Mouse (Mus musculus): Measurements from ENCODE around the gene Ugt1a8. TPM values are rescaled to one million over a fixed set of nuclear protein-coding genes. Genes with fewer than 3 reads are reported as not detected.

Ugt1a8 gene
- polyA plus RNA-seq, 1 experiment from 2014 or later, result not detected

DNA sequence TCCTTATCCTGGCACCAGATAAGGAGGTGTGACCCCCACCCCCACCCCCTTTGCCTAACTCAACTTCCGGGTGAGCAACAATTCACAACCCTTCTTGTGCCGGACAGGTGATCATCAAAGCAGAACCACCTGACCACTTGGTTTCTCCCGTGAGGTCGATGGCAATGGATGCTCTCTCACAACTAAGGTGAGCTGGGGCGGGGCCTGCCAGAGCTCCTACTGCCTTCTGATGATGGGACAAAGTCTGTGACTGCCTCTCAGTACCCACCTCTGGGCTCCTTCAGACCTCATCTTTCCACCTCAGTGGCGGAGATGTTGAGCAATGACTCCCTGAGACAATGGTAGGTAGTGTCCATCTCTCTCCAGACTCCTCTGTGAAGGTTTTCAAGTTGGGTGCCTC, 158.3 kb downstream of the Ugt1a8 start:
- H3K27me3 ChIP-seq (ENCODE audit: insufficient read depth, poor library complexity, severe bottlenecking), result no peaks in the 10 kb centered on the region
- WGBS, result 76% methylated on average over 6 of the region's 6 CpGs

GRCm38 (mm10) chr1:88246386-88246785, 158.8 kb downstream of the Ugt1a8 start:
- no peak overlapping the region for H3K27ac ChIP-seq
- H3K9me3 ChIP-seq, result peaks cover 92% of the 10 kb centered on the region
- no peaks in the 10 kb centered on the region for H3K27me3 ChIP-seq (ENCODE audit: insufficient read depth, poor library complexity, severe bottlenecking)
- 45% methylated on average over 6 of the region's 6 CpGs for WGBS
- no peaks in the 10 kb centered on the region for H3K4me1 ChIP-seq
- no peak for DNase-seq (ENCODE audit: low spot score)
- no peaks in the 10 kb centered on the region for H3K36me3 ChIP-seq
- H3K4me3 ChIP-seq, result no peak overlapping the region

More for the DNA sequence above, 158.3 kb downstream of the Ugt1a8 start:
- H3K9me3 ChIP-seq, result peaks cover 92% of the 10 kb centered on the region
- no peaks in the 10 kb centered on the region for H3K36me3 ChIP-seq
- no peak for DNase-seq (ENCODE audit: low spot score)
- no peak overlapping the region for H3K4me3 ChIP-seq
- no peak overlapping the region for H3K27ac ChIP-seq
- H3K4me1 ChIP-seq, result no peaks in the 10 kb centered on the region

- no peaks in the 10 kb centered on the region for H3K27me3 ChIP-seq (ENCODE audit: insufficient read depth, poor library complexity, severe bottlenecking)
- no peak overlapping the region for H3K27ac ChIP-seq
- H3K4me3 ChIP-seq, result no peak overlapping the region
- no peaks in the 10 kb centered on the region for H3K36me3 ChIP-seq
- no peak for DNase-seq (ENCODE audit: low spot score)
- H3K4me1 ChIP-seq, result no peaks in the 10 kb centered on the region
- peaks cover 92% of the 10 kb centered on the region for H3K9me3 ChIP-seq
- WGBS, result 46% methylated on average over 2 of the region's 2 CpGs
These were observed 160.0 kb downstream of the Ugt1a8 start for GRCm38 (mm10) chr1:88247660-88248059.

DNA sequence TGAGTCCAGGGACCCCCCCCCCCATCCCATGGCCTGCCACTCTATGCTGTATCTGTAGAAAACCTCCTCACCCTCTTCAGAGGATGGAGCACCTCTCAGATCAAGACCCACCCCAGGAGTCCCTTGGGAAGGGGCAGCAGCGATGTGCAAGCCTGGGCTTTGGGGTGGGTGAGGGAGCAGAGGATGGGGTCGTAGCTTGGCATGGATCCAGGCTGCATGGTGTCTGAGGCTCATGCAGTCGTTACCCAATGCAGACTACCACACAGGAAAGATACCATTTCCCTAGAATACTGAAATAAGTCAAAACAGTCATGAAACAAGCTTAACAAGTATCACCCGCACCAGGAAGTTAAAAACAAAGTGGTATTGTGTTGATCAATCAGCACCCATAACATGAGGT, 161.0 kb downstream of the Ugt1a8 start:
- Histone ChIP-seq H3K36me3 (no peaks in the 10 kb centered on the region), H3K27me3 (ENCODE audit: insufficient read depth, poor library complexity, severe bottlenecking) (no peaks in the 10 kb centered on the region), H3K4me3 (no peak overlapping the region), H3K9me3 (peaks cover 94% of the 10 kb centered on the region), H3K27ac (no peak overlapping the region), H3K4me1 (no peaks in the 10 kb centered on the region)
- 71% methylated on average over 4 of the region's 4 CpGs for WGBS
- DNase-seq (ENCODE audit: low spot score), result no peak

DNA sequence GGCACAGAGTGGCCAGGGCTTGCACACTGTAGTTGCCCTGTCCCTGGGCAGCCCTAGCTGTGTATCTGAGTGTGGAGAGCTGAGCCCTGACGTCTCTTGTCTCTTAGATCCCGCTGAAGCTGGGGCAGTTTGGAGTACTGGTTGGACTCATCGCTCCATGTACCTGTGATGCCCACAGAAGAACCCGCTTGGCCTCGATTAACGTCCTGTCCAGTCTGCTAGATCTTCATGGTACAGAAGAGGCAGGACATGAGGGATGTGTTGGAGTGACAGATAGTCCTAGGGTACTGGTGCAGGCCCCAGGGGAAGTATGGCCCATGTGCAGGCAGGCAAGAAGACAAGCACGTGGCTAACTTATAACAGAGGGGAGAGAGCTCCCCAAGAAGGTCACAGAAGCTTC, 162.0 kb downstream of the Ugt1a8 start:
- WGBS, result 71% methylated on average over 7 of the region's 7 CpGs
- DNase-seq (ENCODE audit: low spot score), result no peak

DNA sequence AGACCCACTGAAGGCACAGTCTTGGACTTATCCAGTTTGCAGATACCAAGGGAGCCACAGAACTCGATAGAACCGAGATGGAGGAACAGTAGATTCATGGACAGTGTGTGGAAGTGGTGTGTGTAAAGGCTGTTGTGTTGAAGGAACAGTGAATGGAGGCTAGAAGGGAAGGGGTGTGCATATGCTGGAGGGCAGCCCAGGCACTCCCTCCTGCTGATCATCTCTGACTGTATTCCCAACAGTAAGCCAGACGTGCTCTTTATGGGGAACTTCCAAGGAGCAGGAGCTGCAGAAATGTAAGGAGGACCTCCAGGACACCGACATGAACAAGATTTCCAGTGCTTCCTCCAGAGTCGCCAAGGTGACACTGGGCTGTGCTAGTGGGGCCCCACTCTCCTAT, 162.4 kb downstream of the Ugt1a8 start:
- Histone ChIP-seq H3K4me3 (no peak overlapping the region), H3K36me3 (no peaks in the 10 kb centered on the region), H3K4me1 (no peaks in the 10 kb centered on the region), H3K9me3 (peaks cover 95% of the 10 kb centered on the region), H3K27ac (no peak overlapping the region), H3K27me3 (ENCODE audit: insufficient read depth, poor library complexity, severe bottlenecking) (no peaks in the 10 kb centered on the region)
- DNase-seq (ENCODE audit: low spot score), result no peak
- WGBS, result 73% methylated on average over 5 of the region's 5 CpGs

More for the DNA sequence above, 162.0 kb downstream of the Ugt1a8 start:
- no peaks in the 10 kb centered on the region for H3K36me3 ChIP-seq
- no peaks in the 10 kb centered on the region for H3K4me1 ChIP-seq
- H3K27ac ChIP-seq, result no peak overlapping the region
- H3K9me3 ChIP-seq, result peaks cover 95% of the 10 kb centered on the region
- no peak overlapping the region for H3K4me3 ChIP-seq
- H3K27me3 ChIP-seq (ENCODE audit: insufficient read depth, poor library complexity, severe bottlenecking), result no peaks in the 10 kb centered on the region

DNA sequence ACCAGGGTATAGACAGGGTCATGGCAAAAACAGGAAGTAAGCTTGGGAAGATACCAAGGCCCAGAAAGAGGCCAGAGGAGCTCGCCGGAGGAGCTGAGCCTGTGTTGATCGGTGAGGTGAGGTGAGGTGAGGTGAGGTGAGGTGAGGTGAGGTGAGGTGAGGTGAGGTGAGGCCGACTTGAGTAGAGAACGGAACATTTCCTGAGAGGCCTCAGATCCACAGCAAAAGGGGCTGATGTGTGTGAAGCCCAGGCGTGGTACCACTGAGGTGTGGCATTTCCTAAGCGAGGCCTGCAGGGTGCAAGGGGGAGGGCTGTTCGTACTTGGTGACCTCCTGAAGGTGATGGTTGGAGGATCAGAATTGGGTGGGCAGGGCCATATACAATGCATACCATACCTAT, 165.5 kb downstream of the Ugt1a8 start:
- WGBS, result 70% methylated on average over 8 of the region's 8 CpGs
- no peaks in the 10 kb centered on the region for H3K27me3 ChIP-seq (ENCODE audit: insufficient read depth, poor library complexity, severe bottlenecking)
- no peaks in the 10 kb centered on the region for H3K36me3 ChIP-seq
- H3K27ac ChIP-seq, result no peak overlapping the region
- H3K9me3 ChIP-seq, result peaks cover 97% of the 10 kb centered on the region
- H3K4me3 ChIP-seq, result no peak overlapping the region
- no peak for DNase-seq (ENCODE audit: low spot score)
- H3K4me1 ChIP-seq, result no peaks in the 10 kb centered on the region

- no peak overlapping the region for H3K27ac ChIP-seq
- no peaks in the 10 kb centered on the region for H3K36me3 ChIP-seq
- 68% methylated on average over 6 of the region's 6 CpGs for WGBS
- no peak overlapping the region for H3K4me3 ChIP-seq
- no peak for DNase-seq (ENCODE audit: low spot score)
- peaks cover 96% of the 10 kb centered on the region for H3K9me3 ChIP-seq
- H3K4me1 ChIP-seq, result no peaks in the 10 kb centered on the region
- no peaks in the 10 kb centered on the region for H3K27me3 ChIP-seq (ENCODE audit: insufficient read depth, poor library complexity, severe bottlenecking)
These were observed 165.9 kb downstream of the Ugt1a8 start for GRCm38 (mm10) chr1:88253540-88253939.

- H3K27ac ChIP-seq, result no peak overlapping the region
- DNase-seq (ENCODE audit: low spot score), result no peak
- H3K27me3 ChIP-seq (ENCODE audit: insufficient read depth, poor library complexity, severe bottlenecking), result no peaks in the 10 kb centered on the region
- H3K9me3 ChIP-seq, result peaks cover 92% of the 10 kb centered on the region
- H3K4me1 ChIP-seq, result peaks cover 9% of the 10 kb centered on the region
- WGBS, result 81% methylated on average over 12 of the region's 12 CpGs
- 0 out of 2 replicates have a peak, but pooled peaks cover 6% of the 10 kb centered on the region for H3K36me3 ChIP-seq
- H3K4me3 ChIP-seq, result no peak overlapping the region
These were observed 167.3 kb downstream of the Ugt1a8 start for GRCm38 (mm10) chr1:88254793-88255465.

DNA sequence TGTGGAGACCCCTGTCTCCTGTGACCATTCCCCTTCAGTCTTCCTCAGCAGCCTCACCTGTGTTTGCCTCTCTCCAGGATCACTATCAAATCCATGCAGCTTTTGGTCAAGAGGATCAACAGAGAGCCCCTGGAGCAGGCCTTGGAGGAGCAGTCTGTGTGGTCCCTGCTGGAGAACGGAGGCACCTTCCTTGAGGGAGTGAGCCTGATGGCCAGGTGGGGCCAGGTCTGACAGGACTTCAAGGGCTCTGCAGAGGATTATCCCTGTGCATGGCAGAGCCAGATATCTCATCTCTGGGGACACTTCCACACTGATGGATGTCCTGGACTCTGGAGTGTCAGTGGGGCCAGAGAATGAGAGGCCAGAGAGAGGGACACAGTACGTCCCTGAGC, 167.8 kb downstream of the Ugt1a8 start:
- Histone ChIP-seq H3K27me3 (ENCODE audit: insufficient read depth, poor library complexity, severe bottlenecking) (no peaks in the 10 kb centered on the region), H3K4me1 (peaks cover 14% of the 10 kb centered on the region), H3K4me3 (no peak overlapping the region), H3K36me3 (0 out of 2 replicates have a peak, but pooled peaks cover 11% of the 10 kb centered on the region), H3K9me3 (peaks cover 91% of the 10 kb centered on the region), H3K27ac (no peak overlapping the region)
- DNase-seq (ENCODE audit: low spot score), result no peak
- WGBS, result 57% methylated on average over 2 of the region's 2 CpGs

GRCm38 (mm10) chr1:88255989-88256754, 168.6 kb downstream of the Ugt1a8 start:
- Histone ChIP-seq H3K4me3 (no peak overlapping the region), H3K27ac (no peak overlapping the region), H3K36me3 (peaks cover 16% of the 10 kb centered on the region), H3K9me3 (peaks cover 83% of the 10 kb centered on the region), H3K4me1 (peaks cover 14% of the 10 kb centered on the region), H3K27me3 (ENCODE audit: insufficient read depth, poor library complexity, severe bottlenecking) (no peaks in the 10 kb centered on the region)
- DNase-seq (ENCODE audit: low spot score), result no peak
- 75% methylated on average over 13 of the region's 13 CpGs for WGBS

DNA sequence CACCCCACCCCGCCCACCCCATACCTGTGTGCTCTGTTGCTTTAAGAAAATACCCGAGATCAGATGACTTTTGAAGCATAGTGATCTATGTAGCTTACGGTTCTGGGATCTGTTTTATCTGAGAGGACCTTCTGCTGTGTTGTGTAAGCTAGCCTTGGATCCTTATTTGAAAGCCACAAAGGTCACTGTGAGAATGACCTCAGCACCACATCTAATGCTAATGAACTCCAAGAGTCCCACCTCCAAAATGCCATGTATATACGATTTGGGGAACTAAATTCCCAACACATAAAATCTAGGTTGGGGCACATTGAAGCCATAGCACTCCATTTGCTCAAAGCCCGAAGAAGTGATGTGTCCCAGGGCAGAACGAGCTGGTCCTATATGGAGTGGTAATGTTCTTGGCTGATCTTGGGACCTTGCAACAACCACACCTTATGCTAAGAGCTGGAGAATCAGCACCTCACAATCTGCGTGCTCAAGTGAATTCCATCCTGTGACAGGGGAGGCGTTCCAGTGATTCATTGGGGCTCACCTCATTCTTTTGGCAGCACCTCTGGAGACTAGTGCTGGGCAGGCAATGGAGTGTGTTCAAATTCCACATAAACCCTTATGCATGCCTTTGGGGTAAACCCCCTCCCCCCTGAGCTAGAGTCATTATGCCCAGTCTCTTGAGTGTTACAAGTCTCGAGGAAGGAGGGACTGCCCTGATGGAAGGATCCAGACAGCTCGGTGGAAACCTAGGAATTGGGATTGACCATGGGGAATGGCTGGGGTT, 169.5 kb downstream of the Ugt1a8 start:
- DNase-seq (ENCODE audit: low spot score), result no peak
- H3K4me3 ChIP-seq, result no peak overlapping the region
- peaks cover 77% of the 10 kb centered on the region for H3K9me3 ChIP-seq
- H3K27ac ChIP-seq, result no peak overlapping the region
- H3K4me1 ChIP-seq, result peaks cover 14% of the 10 kb centered on the region
- H3K36me3 ChIP-seq, result peaks cover 25% of the 10 kb centered on the region
- 75% methylated on average over 10 of the region's 10 CpGs for WGBS
- no peaks in the 10 kb centered on the region for H3K27me3 ChIP-seq (ENCODE audit: insufficient read depth, poor library complexity, severe bottlenecking)

DNA sequence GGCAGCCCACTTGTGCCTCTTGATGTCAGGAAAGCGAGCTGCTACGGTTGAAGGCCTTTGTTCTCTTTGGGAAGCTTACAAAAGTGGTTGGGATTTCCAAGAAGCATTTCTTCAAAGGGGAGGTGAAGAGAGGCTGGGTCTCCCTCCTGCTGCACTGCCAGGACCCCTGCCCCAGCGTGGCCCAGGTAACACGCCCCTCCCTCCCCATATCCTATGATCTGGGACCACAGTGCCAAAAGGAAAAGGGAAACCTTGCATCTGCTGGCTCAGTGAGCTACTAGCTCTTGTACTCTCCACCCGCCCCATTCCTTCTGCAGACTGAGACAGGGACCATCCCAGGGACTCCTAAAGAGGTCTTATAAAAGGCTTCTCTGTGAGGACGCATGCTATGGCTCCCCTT, 170.1 kb downstream of the Ugt1a8 start:
- peaks cover 14% of the 10 kb centered on the region for H3K4me1 ChIP-seq
- WGBS, result 77% methylated on average over 6 of the region's 6 CpGs
- no peaks in the 10 kb centered on the region for H3K27me3 ChIP-seq (ENCODE audit: insufficient read depth, poor library complexity, severe bottlenecking)
- no peak overlapping the region for H3K4me3 ChIP-seq
- peaks cover 31% of the 10 kb centered on the region for H3K36me3 ChIP-seq
- H3K9me3 ChIP-seq, result peaks cover 71% of the 10 kb centered on the region
- no peak overlapping the region for H3K27ac ChIP-seq
- no peak for DNase-seq (ENCODE audit: low spot score)
